Comparison of ENCODE assay signal across 42 mouse cellular contexts in the genomic region with DNA sequence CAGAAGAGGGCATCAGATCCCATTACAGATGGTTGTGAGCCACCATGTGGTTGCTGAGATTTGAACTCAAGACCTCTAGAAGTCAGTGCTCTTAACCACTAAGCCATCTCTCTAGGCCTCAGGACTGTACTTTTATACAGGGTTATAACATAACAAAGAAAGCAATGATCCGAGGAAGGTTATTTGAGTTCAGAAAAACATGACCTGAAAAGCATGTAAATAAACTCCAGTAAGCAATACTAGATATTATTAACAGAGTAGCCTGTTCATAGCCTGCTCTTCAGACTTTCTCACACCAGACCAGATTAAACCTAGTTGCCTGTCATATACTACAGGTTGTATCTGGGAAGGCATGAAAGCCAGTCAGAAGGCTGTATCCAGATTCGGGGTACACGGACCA. TPM values are rescaled to one million over a fixed set of nuclear protein-coding genes. Genes with fewer than 3 reads are reported as not detected.
"Had no signal": no experiment of that assay in that cellular context is flagged by ENCODE, and none has a peak within 500 bp of the region (broad histone marks: within the 10 kb centered on the region; RNA-seq: fewer than 3 reads in every experiment).

No protein-coding gene starts in this region.

- ATAC-seq: hindbrain, embryonic 16.5 days; hindbrain, postnatal 0 days; inflammation-experienced regulatory T-cells, adult 6 months; intestine, embryonic 15.5 days; intestine, embryonic 16.5 days; intestine, postnatal 0 days had no signal

- H3K27me3 ChIP-seq: heart, embryonic 12.5 days; heart, embryonic 15.5 days; hindbrain, embryonic 12.5 days; hindbrain, embryonic 13.5 days; hindbrain, embryonic 15.5 days; intestine, embryonic 15.5 days had no signal

- H3K36me3 ChIP-seq: heart, embryonic 10.5 days; heart, embryonic 12.5 days; heart, embryonic 13.5 days; heart, embryonic 15.5 days; hindbrain, embryonic 10.5 days; hindbrain, embryonic 12.5 days; hindbrain, embryonic 13.5 days; hindbrain, embryonic 15.5 days; intestine, embryonic 15.5 days had no signal

- H3K9me3 ChIP-seq: heart, embryonic 10.5 days; heart, embryonic 12.5 days; heart, embryonic 15.5 days; hindbrain, embryonic 10.5 days; hindbrain, embryonic 12.5 days; hindbrain, embryonic 13.5 days; hindbrain, embryonic 15.5 days; intestine, embryonic 15.5 days had no signal

- H3K4me2 ChIP-seq: heart, embryonic 11.5 days; heart, embryonic 12.5 days; heart, embryonic 13.5 days; heart, embryonic 15.5 days; hindbrain, embryonic 12.5 days; hindbrain, embryonic 13.5 days; hindbrain, embryonic 14.5 days; hindbrain, embryonic 15.5 days; intestine, embryonic 15.5 days had no signal

- H3K4me1 ChIP-seq: hindbrain, embryonic 10.5 days; hindbrain, embryonic 12.5 days; hindbrain, embryonic 13.5 days; intestine, embryonic 15.5 days had no signal

- H3K4me3 ChIP-seq: heart, adult 2 months; heart, embryonic 10.5 days; heart, embryonic 12.5 days; heart, embryonic 13.5 days; heart, embryonic 15.5 days; hindbrain, embryonic 10.5 days; hindbrain, embryonic 12.5 days; hindbrain, embryonic 13.5 days; hindbrain, embryonic 15.5 days; intestine, embryonic 15.5 days; layer of hippocampus, adult 2 months had no signal

- H3K9ac ChIP-seq: heart, embryonic 12.5 days; heart, embryonic 13.5 days; heart, embryonic 15.5 days; hindbrain, embryonic 12.5 days; hindbrain, embryonic 13.5 days; hindbrain, embryonic 14.5 days; hindbrain, embryonic 15.5 days; intestine, embryonic 15.5 days had no signal

- H3K27ac ChIP-seq: heart, adult 2 months; heart, embryonic 10.5 days; heart, embryonic 13.5 days; heart, embryonic 15.5 days; hindbrain, embryonic 10.5 days; hindbrain, embryonic 12.5 days; hindbrain, embryonic 13.5 days; hindbrain, embryonic 14.5 days; hindbrain, embryonic 15.5 days; hindbrain, postnatal 0 days; intestine, embryonic 15.5 days; kidney, postnatal 0 days; layer of hippocampus, adult 2 months had no signal

- DNase-seq: heart, adult 18-20 months; heart, adult 2 months; heart, postnatal 10 days; heart, postnatal 14 days; heart, postnatal 36 days; heart, postnatal 4 days; kidney, adult 11 months; kidney, adult 18-20 months; kidney, postnatal 10 days; kidney, postnatal 14 days; kidney, postnatal 25 days; kidney, postnatal 4 days; layer of hippocampus, adult 9-11 months; layer of hippocampus, postnatal 36 days had no signal

RNA-seq across cellular contexts. Expression of a gene that starts 4.8 kb away (rescaled TPM):
- total RNA-seq: heart, adult 2 months; heart, adult 8-10 months; heart, postnatal 10 days; heart, postnatal 25 days; heart, postnatal 36 days; heart, postnatal 4 days; hematopoietic stem cell, adult 5-6 weeks; hindbrain, postnatal 0 days; layer of hippocampus, adult 18-20 months; layer of hippocampus, adult 2 months; layer of hippocampus, adult 8-10 months; layer of hippocampus, postnatal 14 days; layer of hippocampus, postnatal 25 days; layer of hippocampus, postnatal 36 days had no signal
- polyA plus RNA-seq: heart, embryonic 11.5 days; heart, embryonic 12.5 days; heart, embryonic 14.5 days; heart, embryonic 15.5 days; heart, postnatal 0 days; hindbrain, embryonic 10.5 days; hindbrain, embryonic 11.5 days; hindbrain, embryonic 12.5 days; hindbrain, embryonic 13.5 days; hindbrain, embryonic 14.5 days; hindbrain, embryonic 15.5 days; hindbrain, embryonic 16.5 days; hindbrain, postnatal 0 days; inflammation-experienced regulatory T-cells, adult 6 months had no signal
